Comparison of ENCODE assay signal across 9 mouse cellular contexts in genomic region chr7:127449966-127450365, GRCm38 (mm10). TPM values are rescaled to one million over a fixed set of nuclear protein-coding genes. Genes with fewer than 3 reads are reported as not detected.
A peak's percentile ranks its signal among the peaks of the same experiment; 100 is the strongest.
DNase-seq lines count a peak whose midpoint lies in the region; ATAC-seq and TF ChIP-seq lines count a peak whose summit lies in the region.
"Had no signal": no experiment of that assay in that cellular context is flagged by ENCODE, and none has a peak within 500 bp of the region (broad histone marks: within the 10 kb centered on the region; RNA-seq: fewer than 3 reads in every experiment).

No protein-coding gene starts in this region.

- H3K4me3 ChIP-seq in heart, embryonic 14.5 days (ENCODE audit: control insufficient read depth in 1 of 2, insufficient read depth in 1 of 2, low read depth in 1 of 2, low read length in 2 of 2) = peak overlapping the region; percentile 93 to 94; a peak in 3 of 4 replicates
- H3K4me3 ChIP-seq in G1E (ENCODE audit: low read depth, low read length) = peak overlapping the region; percentile 91
- H3K4me3 ChIP-seq in hindbrain, embryonic 13.5 days = peak overlapping the region; percentile 93
- peak overlapping the region; percentile 93 for H3K4me3 ChIP-seq in midbrain, embryonic 12.5 days

- peak overlapping the region; percentile 86 for H3K4me2 ChIP-seq in heart, embryonic 14.5 days (ENCODE audit: low read length)
- H3K4me2 ChIP-seq in hindbrain, embryonic 13.5 days = peak overlapping the region; percentile 85
- peak overlapping the region; percentile 81 for H3K4me2 ChIP-seq in midbrain, embryonic 12.5 days (replicated peaks)

- no peaks in the 10 kb centered on the region for H3K27me3 ChIP-seq in heart, embryonic 14.5 days (ENCODE audit: control insufficient read depth, insufficient read depth, low read length)
- H3K27me3 ChIP-seq in G1E (ENCODE audit: insufficient read depth, low read length) = no peaks in the 10 kb centered on the region
- no peaks in the 10 kb centered on the region for H3K27me3 ChIP-seq in hindbrain, embryonic 13.5 days
- no peaks in the 10 kb centered on the region for H3K27me3 ChIP-seq in midbrain, embryonic 12.5 days

- peak overlapping the region; percentile 98 for H3K9ac ChIP-seq in heart, embryonic 14.5 days (ENCODE audit: low read length)
- H3K9ac ChIP-seq in hindbrain, embryonic 13.5 days = peak overlapping the region; percentile 94
- peak overlapping the region; percentile 71 for H3K9ac ChIP-seq in midbrain, embryonic 12.5 days (replicated peaks)

- peaks cover 50% of the 10 kb centered on the region for H3K36me3 ChIP-seq in heart, embryonic 14.5 days (ENCODE audit: control insufficient read depth, insufficient read depth, low read length)
- peaks cover 72% of the 10 kb centered on the region for H3K36me3 ChIP-seq in G1E (replicated peaks)
- peaks cover 45% of the 10 kb centered on the region for H3K36me3 ChIP-seq in hindbrain, embryonic 13.5 days
- H3K36me3 ChIP-seq in midbrain, embryonic 12.5 days = peaks cover 33% of the 10 kb centered on the region

- ATAC-seq in heart, embryonic 14.5 days (ENCODE audit: insufficient number of reproducible peaks, insufficient read depth, low FRiP score, low read depth) = no peak
- ATAC-seq in G1E (ENCODE audit: extremely low read depth, insufficient number of reproducible peaks, low FRiP score, poor library complexity, severe bottlenecking) = no peak
- no peak for ATAC-seq in hindbrain, embryonic 13.5 days (ENCODE audit: low FRiP score)
- ATAC-seq in midbrain, embryonic 12.5 days (ENCODE audit: low FRiP score, low read depth) = no peak

- no peak for DNase-seq in heart, postnatal 25 days (ENCODE audit: low spot score)
- no peak for DNase-seq in G1E (ENCODE audit: low spot score)
- no peak for DNase-seq in embryo, embryonic 10.5 days (ENCODE audit: low spot score)
- DNase-seq in thymus, postnatal 0 days (ENCODE audit: low spot score) = no peak
- DNase-seq in layer of hippocampus, adult 9-11 months = no peak
- DNase-seq: cerebellum, adult 2 months had no signal

- intact Hi-C loops in heart, postnatal 25 days (cut with DNase I) = no loop called here

- no peak overlapping the region for H3K27ac ChIP-seq in heart, embryonic 14.5 days (replicated peaks in 1 of 2; ENCODE audit: control insufficient read depth in 1 of 2, insufficient read depth in 1 of 2, low read depth in 2 of 2, low read length in 2 of 2)
- peak overlapping the region; percentile 98 for H3K27ac ChIP-seq in hindbrain, embryonic 13.5 days
- H3K27ac ChIP-seq in midbrain, embryonic 12.5 days (replicated peaks) = no peak overlapping the region; the same call in 1 of the 2 replicates

- WGBS in heart, embryonic 14.5 days = 87% methylated on average over 7 of the region's 7 CpGs
- WGBS in hindbrain, embryonic 13.5 days = 85% methylated on average over 7 of the region's 7 CpGs
- WGBS in midbrain, embryonic 12.5 days = 87% methylated on average over 7 of the region's 7 CpGs

- no peaks in the 10 kb centered on the region for H3K9me3 ChIP-seq in heart, embryonic 14.5 days (ENCODE audit: control insufficient read depth, low read length)
- H3K9me3 ChIP-seq in G1E (replicated peaks) = no peaks in the 10 kb centered on the region
- no peaks in the 10 kb centered on the region for H3K9me3 ChIP-seq in hindbrain, embryonic 13.5 days
- no peaks in the 10 kb centered on the region for H3K9me3 ChIP-seq in midbrain, embryonic 12.5 days

- H3K4me1 ChIP-seq in heart, embryonic 14.5 days (ENCODE audit: control insufficient read depth in 2 of 2, insufficient read depth in 2 of 2, low read length in 2 of 2) = peaks cover 3 to 17% of the 10 kb centered on the region in 2 experiments
- peaks cover 56% of the 10 kb centered on the region for H3K4me1 ChIP-seq in G1E (ENCODE audit: insufficient read depth, low read depth, low read length)
- peaks cover 50% of the 10 kb centered on the region for H3K4me1 ChIP-seq in hindbrain, embryonic 13.5 days (replicated peaks)
- peaks cover 46% of the 10 kb centered on the region for H3K4me1 ChIP-seq in midbrain, embryonic 12.5 days

- TF ChIP-seq CTCF in G1E (IDR thresholded peaks at IDR 0.05; ENCODE audit: low read depth, low read length) = no peak

RNA-seq across cellular contexts. Expression of gene Zfp689, which starts 1.0 kb away (rescaled TPM):
- polyA plus RNA-seq in heart, embryonic 14.5 days (2014; fragmentation: Nextera tagmentation; extraction: Ambion mirVana) = 4.0 and 4.9 TPM in 2 replicates
- 1 to 10 TPM; 1.7 to 1.9 TPM for total RNA-seq in heart, postnatal 25 days (2021)
- total RNA-seq in G1E (2014; fragmentation: Nextera tagmentation) (6.1 and 7.1 TPM in 2 replicates), G1E (2017) (2.0 and 2.4 TPM in 2 replicates)
- polyA plus RNA-seq in G1E (2012) = 12.7 and 16.7 TPM in 2 replicates
- polyA plus RNA-seq in hindbrain, embryonic 13.5 days (2015; fragmentation: Nextera tagmentation; extraction: Ambion mirVana) = 15.0 and 16.2 TPM in 2 replicates
- polyA plus RNA-seq in midbrain, embryonic 12.5 days (2016; fragmentation: Nextera tagmentation; extraction: Ambion mirVana) = 18.2 and 19.3 TPM in 2 replicates
- 4.3 and 4.7 TPM in 2 replicates for polyA plus RNA-seq in thymus, postnatal 0 days (2015; fragmentation: Nextera tagmentation; extraction: Ambion mirVana)

RNA-seq across cellular contexts. Expression of gene Prr14, which starts 9.4 kb away (rescaled TPM):
- 31.5 and 37.5 TPM in 2 replicates for polyA plus RNA-seq in heart, embryonic 14.5 days (2014; fragmentation: Nextera tagmentation; extraction: Ambion mirVana)
- total RNA-seq in heart, postnatal 25 days (2021) = 10 to 100 TPM; 26.0 to 26.3 TPM
- total RNA-seq in G1E (2014; fragmentation: Nextera tagmentation) (115 and 137 TPM in 2 replicates), G1E (2017) (19.3 and 27.6 TPM in 2 replicates)
- 54.2 and 63.5 TPM in 2 replicates for polyA plus RNA-seq in G1E (2012)
- 40.5 and 44.0 TPM in 2 replicates for polyA plus RNA-seq in hindbrain, embryonic 13.5 days (2015; fragmentation: Nextera tagmentation; extraction: Ambion mirVana)
- 63.1 and 69.2 TPM in 2 replicates for polyA plus RNA-seq in midbrain, embryonic 12.5 days (2016; fragmentation: Nextera tagmentation; extraction: Ambion mirVana)
- 51.0 and 54.6 TPM in 2 replicates for polyA plus RNA-seq in thymus, postnatal 0 days (2015; fragmentation: Nextera tagmentation; extraction: Ambion mirVana)

RNA-seq across cellular contexts. Expression of gene Zfp688, which starts 28.1 kb away (rescaled TPM):
- polyA plus RNA-seq in heart, embryonic 14.5 days (2014; fragmentation: Nextera tagmentation; extraction: Ambion mirVana) = 16.4 and 18.4 TPM in 2 replicates
- total RNA-seq in heart, postnatal 25 days (2021) = 1 to 10 TPM; 2.8 TPM
- total RNA-seq in G1E (2014; fragmentation: Nextera tagmentation) (24.0 and 26.6 TPM in 2 replicates), G1E (2017) (11.4 and 15.9 TPM in 2 replicates)
- 15.7 and 18.2 TPM in 2 replicates for polyA plus RNA-seq in G1E (2012)
- 34.1 and 35.0 TPM in 2 replicates for polyA plus RNA-seq in hindbrain, embryonic 13.5 days (2015; fragmentation: Nextera tagmentation; extraction: Ambion mirVana)
- 31.9 and 34.0 TPM in 2 replicates for polyA plus RNA-seq in midbrain, embryonic 12.5 days (2016; fragmentation: Nextera tagmentation; extraction: Ambion mirVana)
- 26.2 and 28.0 TPM in 2 replicates for polyA plus RNA-seq in thymus, postnatal 0 days (2015; fragmentation: Nextera tagmentation; extraction: Ambion mirVana)

RNA-seq across cellular contexts. Expression of gene Fbrs, which starts 29.0 kb away (rescaled TPM):
- 9.9 and 10.4 TPM in 2 replicates for polyA plus RNA-seq in heart, embryonic 14.5 days (2014; fragmentation: Nextera tagmentation; extraction: Ambion mirVana)
- total RNA-seq in heart, postnatal 25 days (2021) = 10 to 100 TPM; 32.9 to 34.0 TPM
- total RNA-seq in G1E (2014; fragmentation: Nextera tagmentation) (289 and 345 TPM in 2 replicates), G1E (2017) (13.5 and 16.3 TPM in 2 replicates)
- 457 and 458 TPM in 2 replicates for polyA plus RNA-seq in G1E (2012)
- polyA plus RNA-seq in hindbrain, embryonic 13.5 days (2015; fragmentation: Nextera tagmentation; extraction: Ambion mirVana) = 10.8 and 13.7 TPM in 2 replicates
- polyA plus RNA-seq in midbrain, embryonic 12.5 days (2016; fragmentation: Nextera tagmentation; extraction: Ambion mirVana) = 13.9 and 14.2 TPM in 2 replicates
- polyA plus RNA-seq in thymus, postnatal 0 days (2015; fragmentation: Nextera tagmentation; extraction: Ambion mirVana) = 14.6 and 20.0 TPM in 2 replicates

RNA-seq across cellular contexts. Expression of gene Zfp764, which starts 43.3 kb away (rescaled TPM):
- 5.8 and 6.4 TPM in 2 replicates for polyA plus RNA-seq in heart, embryonic 14.5 days (2014; fragmentation: Nextera tagmentation; extraction: Ambion mirVana)
- 1 to 10 TPM; 2.7 to 2.8 TPM for total RNA-seq in heart, postnatal 25 days (2021)
- 2.7 and 4.4 TPM in 2 replicates for total RNA-seq in G1E (2014; fragmentation: Nextera tagmentation)
- 4.9 and 5.6 TPM in 2 replicates for total RNA-seq in G1E (2017)
- polyA plus RNA-seq in G1E (2012) = 0.55 and 0.57 TPM in 2 replicates
- 4.0 and 4.8 TPM in 2 replicates for polyA plus RNA-seq in hindbrain, embryonic 13.5 days (2015; fragmentation: Nextera tagmentation; extraction: Ambion mirVana)
- polyA plus RNA-seq in midbrain, embryonic 12.5 days (2016; fragmentation: Nextera tagmentation; extraction: Ambion mirVana) = 6.7 and 6.8 TPM in 2 replicates
- polyA plus RNA-seq in thymus, postnatal 0 days (2015; fragmentation: Nextera tagmentation; extraction: Ambion mirVana) = 6.8 and 7.0 TPM in 2 replicates
